Mouse (Mus musculus): ENCODE data around the gene Olfr70. TPM values are rescaled to one million over a fixed set of nuclear protein-coding genes. Genes with fewer than 3 reads are reported as not detected.
A peak's percentile ranks its signal among the peaks of the same experiment; 100 is the strongest.

The Olfr70 gene
- polyA plus RNA-seq, 1 experiment from 2014 or later, result not detected

GRCm38 (mm10) chr4:43653161-43654015 lies 47.2 kb downstream of the Olfr70 start, which contains the start of gene Spag8:
Gene Spag8 (minus strand): TSS chr4:43653594.
- Histone ChIP-seq H3K36me3 (ENCODE audit: control insufficient read depth, insufficient read depth) (no peaks in the 10 kb centered on the region), H3K9ac (ENCODE audit: low read depth, low read length) (no peak within 1 kb of the TSS), H3K4me3 (ENCODE audit: low read depth, low read length) (peak within 1 kb of the TSS; percentile 35), H3K9me3 (replicated peaks; ENCODE audit: control insufficient read depth, low read length) (peaks cover 6% of the 10 kb centered on the region), H3K27me3 (ENCODE audit: control insufficient read depth, insufficient read depth, low read depth, low read length) (no peaks in the 10 kb centered on the region), H3K27ac (ENCODE audit: low read length) (no peak within 1 kb of the TSS), H3K4me2 (ENCODE audit: low read depth, low read length) (peak within 1 kb of the TSS; percentile 47), H3K4me1 (ENCODE audit: control insufficient read depth, low read depth, low read length) (peaks cover 14% of the 10 kb centered on the region)
- no peak for ATAC-seq (ENCODE audit: low read depth)
- WGBS (ENCODE audit: insufficient replicate concordance), result 17% methylated on average over 24 of the region's 24 CpGs

GRCm38 (mm10) chr4:43652726-43653125 lies 47.9 kb downstream of the Olfr70 start:
- no peak for ATAC-seq (ENCODE audit: low read depth)
- no peak overlapping the region for H3K4me3 ChIP-seq (ENCODE audit: low read depth, low read length)
- no peak overlapping the region for H3K9ac ChIP-seq (ENCODE audit: low read depth, low read length)
- 72% methylated on average over 4 of the region's 4 CpGs for WGBS (ENCODE audit: insufficient replicate concordance)
- H3K4me1 ChIP-seq (ENCODE audit: control insufficient read depth, low read depth, low read length), result peaks cover 14% of the 10 kb centered on the region
- H3K9me3 ChIP-seq (replicated peaks; ENCODE audit: control insufficient read depth, low read length), result peaks cover 6% of the 10 kb centered on the region
- H3K4me2 ChIP-seq (ENCODE audit: low read depth, low read length), result no peak overlapping the region
- no peak overlapping the region for H3K27ac ChIP-seq (ENCODE audit: low read length)
- no peaks in the 10 kb centered on the region for H3K27me3 ChIP-seq (ENCODE audit: control insufficient read depth, insufficient read depth, low read depth, low read length)
- H3K36me3 ChIP-seq (ENCODE audit: control insufficient read depth, insufficient read depth), result no peaks in the 10 kb centered on the region

- H3K4me2 ChIP-seq (ENCODE audit: low read depth, low read length), result no peak overlapping the region
- H3K27ac ChIP-seq (ENCODE audit: low read length), result no peak overlapping the region
- no peaks in the 10 kb centered on the region for H3K27me3 ChIP-seq (ENCODE audit: control insufficient read depth, insufficient read depth, low read depth, low read length)
- no peak overlapping the region for H3K9ac ChIP-seq (ENCODE audit: low read depth, low read length)
- no peak overlapping the region for H3K4me3 ChIP-seq (ENCODE audit: low read depth, low read length)
- ATAC-seq (ENCODE audit: low read depth), result no peak
- WGBS (ENCODE audit: insufficient replicate concordance), result 75% methylated on average over 3 of the region's 3 CpGs
- H3K36me3 ChIP-seq (ENCODE audit: control insufficient read depth, insufficient read depth), result no peaks in the 10 kb centered on the region
- H3K4me1 ChIP-seq (ENCODE audit: control insufficient read depth, low read depth, low read length), result peaks cover 4% of the 10 kb centered on the region
- peaks cover 6% of the 10 kb centered on the region for H3K9me3 ChIP-seq (replicated peaks; ENCODE audit: control insufficient read depth, low read length)
Measured at GRCm38 (mm10) chr4:43649783-43650182, 50.8 kb downstream of the Olfr70 start.

Other genes with a start within 250 kb of the Olfr70 start
- 1.6 and 1.7 TPM in 2 replicates for gene Cd72, start 246.2 kb downstream of the Olfr70 start, polyA plus RNA-seq (2015; fragmentation: Nextera tagmentation; extraction: Ambion mirVana)
- 0.21 and 0.27 TPM in 2 replicates for gene Sit1, start 217.1 kb downstream of the Olfr70 start, polyA plus RNA-seq (2015; fragmentation: Nextera tagmentation; extraction: Ambion mirVana)
- 35.2 and 37.0 TPM in 2 replicates for gene Ccdc107, start 207.9 kb downstream of the Olfr70 start, polyA plus RNA-seq (2015; fragmentation: Nextera tagmentation; extraction: Ambion mirVana)
- 32.7 and 34.6 TPM in 2 replicates for gene Arhgef39, start 201.1 kb downstream of the Olfr70 start, polyA plus RNA-seq (2015; fragmentation: Nextera tagmentation; extraction: Ambion mirVana)
- 1.3 and 1.7 TPM in 2 replicates for gene Car9, start 193.8 kb downstream of the Olfr70 start, polyA plus RNA-seq (2015; fragmentation: Nextera tagmentation; extraction: Ambion mirVana)
- 30.0 and 48.9 TPM in 2 replicates for gene Tpm2, start 177.0 kb downstream of the Olfr70 start, polyA plus RNA-seq (2015; fragmentation: Nextera tagmentation; extraction: Ambion mirVana)
- gene Creb3, start 138.5 kb downstream of the Olfr70 start, polyA plus RNA-seq (2015; fragmentation: Nextera tagmentation; extraction: Ambion mirVana), result 23.6 and 26.1 TPM in 2 replicates
- 38.2 and 40.2 TPM in 2 replicates for gene Tln1, start 138.1 kb downstream of the Olfr70 start, polyA plus RNA-seq (2015; fragmentation: Nextera tagmentation; extraction: Ambion mirVana)
- 15.6 and 16.7 TPM in 2 replicates for gene Rgp1, start 122.1 kb downstream of the Olfr70 start, polyA plus RNA-seq (2015; fragmentation: Nextera tagmentation; extraction: Ambion mirVana)
- 17.7 and 18.7 TPM in 2 replicates for gene Gba2, start 121.9 kb downstream of the Olfr70 start, polyA plus RNA-seq (2015; fragmentation: Nextera tagmentation; extraction: Ambion mirVana)
- gene Msmp, start 116.3 kb downstream of the Olfr70 start, polyA plus RNA-seq (2015; fragmentation: Nextera tagmentation; extraction: Ambion mirVana), result 0.25 TPM in 1 of 2 replicates, not detected in the other
- 0.49 and 0.91 TPM in 2 replicates for gene Npr2, start 68.9 kb downstream of the Olfr70 start, polyA plus RNA-seq (2015; fragmentation: Nextera tagmentation; extraction: Ambion mirVana)
- 0.08 and 0.20 TPM in 2 replicates for gene Spag8, start 47.2 kb downstream of the Olfr70 start, polyA plus RNA-seq (2015; fragmentation: Nextera tagmentation; extraction: Ambion mirVana)
- gene Hint2, start 44.3 kb downstream of the Olfr70 start, polyA plus RNA-seq (2015; fragmentation: Nextera tagmentation; extraction: Ambion mirVana), result 63.9 and 68.5 TPM in 2 replicates
- 0.22 and 0.23 TPM in 2 replicates for gene Tmem8b, start 31.8 kb downstream of the Olfr70 start, polyA plus RNA-seq (2015; fragmentation: Nextera tagmentation; extraction: Ambion mirVana)
- gene Fam221b, start 31.7 kb downstream of the Olfr70 start, polyA plus RNA-seq (2015; fragmentation: Nextera tagmentation; extraction: Ambion mirVana), result 0.63 and 1.0 TPM in 2 replicates
- not detected in 2 replicates for gene Olfr71, start 9.4 kb upstream of the Olfr70 start, polyA plus RNA-seq (2015; fragmentation: Nextera tagmentation; extraction: Ambion mirVana)
- 0.22 TPM in 1 of 2 replicates, not detected in the other for gene Hrct1, start 26.4 kb upstream of the Olfr70 start, polyA plus RNA-seq (2015; fragmentation: Nextera tagmentation; extraction: Ambion mirVana)
- gene Spaar, start 29.2 kb upstream of the Olfr70 start, polyA plus RNA-seq (2015; fragmentation: Nextera tagmentation; extraction: Ambion mirVana), result 0.02 and 0.04 TPM in 2 replicates
- gene Olfr159, start 70.2 kb upstream of the Olfr70 start, polyA plus RNA-seq (2015; fragmentation: Nextera tagmentation; extraction: Ambion mirVana), result not detected in 2 replicates
- gene Olfr156, start 123.1 kb upstream of the Olfr70 start, polyA plus RNA-seq (2015; fragmentation: Nextera tagmentation; extraction: Ambion mirVana), result not detected in 2 replicates
- not detected in 2 replicates for gene Olfr157, start 139.4 kb upstream of the Olfr70 start, polyA plus RNA-seq (2015; fragmentation: Nextera tagmentation; extraction: Ambion mirVana)
- not detected in 2 replicates for gene Olfr155, start 150.8 kb upstream of the Olfr70 start, polyA plus RNA-seq (2015; fragmentation: Nextera tagmentation; extraction: Ambion mirVana)
- gene Reck, start 174.7 kb upstream of the Olfr70 start, polyA plus RNA-seq (2015; fragmentation: Nextera tagmentation; extraction: Ambion mirVana), result 1.7 and 2.1 TPM in 2 replicates